ENCODE assay signal across 21 mouse cellular contexts in the genomic region with DNA sequence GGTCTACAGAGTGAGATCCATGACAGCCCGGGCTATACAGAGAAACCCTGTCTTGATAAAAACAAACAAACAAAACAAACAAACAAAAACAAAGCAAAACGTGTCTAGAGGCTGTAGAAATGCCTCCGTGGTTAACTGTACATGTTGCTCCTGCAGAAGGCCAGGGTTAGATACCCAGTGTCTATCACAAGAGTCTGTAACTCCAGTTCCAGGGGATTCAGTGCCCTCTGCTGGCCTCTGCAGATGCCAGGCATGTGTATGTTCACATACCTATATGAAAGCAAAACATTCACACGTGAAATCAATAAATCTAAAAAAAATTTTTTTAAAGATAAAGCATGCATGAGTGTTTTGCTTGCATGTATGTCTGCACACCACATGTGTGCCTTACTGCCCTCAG. TPM values are rescaled to one million over a fixed set of nuclear protein-coding genes. Genes with fewer than 3 reads are reported as not detected.
"Had no signal": no experiment of that assay in that cellular context is flagged by ENCODE, and none has a peak within 500 bp of the region (broad histone marks: within the 10 kb centered on the region; RNA-seq: fewer than 3 reads in every experiment).

No protein-coding gene starts in this region.

- H3K27ac ChIP-seq: left cerebral cortex, adult 2 months; limb, embryonic 15.5 days; liver, embryonic 15.5 days; lung, embryonic 15.5 days; midbrain, embryonic 12.5 days; neural tube, embryonic 15.5 days had no signal

- H3K4me2 ChIP-seq: limb, embryonic 15.5 days; liver, embryonic 15.5 days; lung, embryonic 15.5 days; midbrain, embryonic 12.5 days; neural tube, embryonic 15.5 days had no signal

- H3K27me3 ChIP-seq: limb, embryonic 15.5 days; lung, embryonic 15.5 days; neural tube, embryonic 15.5 days had no signal

- DNase-seq: kidney, adult 8-10 months; kidney, postnatal 36 days; right cerebral cortex, adult 18-20 months; right cerebral cortex, postnatal 25 days; thymus, postnatal 4 days had no signal

- H3K4me1 ChIP-seq: liver, embryonic 15.5 days; lung, embryonic 15.5 days; midbrain, embryonic 12.5 days; neural tube, embryonic 15.5 days had no signal

- H3K36me3 ChIP-seq: limb, embryonic 15.5 days; liver, embryonic 15.5 days; lung, embryonic 15.5 days; midbrain, embryonic 12.5 days; neural tube, embryonic 15.5 days had no signal

- H3K4me3 ChIP-seq: left cerebral cortex, adult 2 months; limb, embryonic 15.5 days; liver, embryonic 15.5 days; lung, embryonic 15.5 days; midbrain, embryonic 12.5 days; myocyte; neural tube, embryonic 15.5 days had no signal

- H3K9ac ChIP-seq: limb, embryonic 15.5 days; liver, embryonic 15.5 days; lung, embryonic 15.5 days; midbrain, embryonic 12.5 days; neural tube, embryonic 15.5 days had no signal

- H3K9me3 ChIP-seq: limb, embryonic 15.5 days; liver, embryonic 15.5 days; lung, embryonic 15.5 days; midbrain, embryonic 12.5 days; neural tube, embryonic 15.5 days had no signal

RNA-seq across cellular contexts. Expression of gene Olfr155, which starts 11.9 kb away (rescaled TPM):
- total RNA-seq: layer of hippocampus, adult 8-10 months; layer of hippocampus, postnatal 14 days; left cerebral cortex, adult 2 months; left cerebral cortex, postnatal 14 days; megakaryocyte-erythroid progenitor cell, adult 5-6 weeks had no signal
- polyA plus RNA-seq: kidney, embryonic 16.5 days; limb, embryonic 11.5 days; limb, embryonic 15.5 days; liver, embryonic 15.5 days; lung, embryonic 15.5 days; midbrain, embryonic 12.5 days; myocyte; neural tube, embryonic 11.5 days; neural tube, embryonic 15.5 days; small intestine, adult 2 months; stomach, embryonic 16.5 days had no signal

RNA-seq across cellular contexts. Expression of gene Olfr157, which starts 23.3 kb away (rescaled TPM):
- total RNA-seq: layer of hippocampus, adult 8-10 months; layer of hippocampus, postnatal 14 days; left cerebral cortex, adult 2 months; left cerebral cortex, postnatal 14 days; megakaryocyte-erythroid progenitor cell, adult 5-6 weeks had no signal
- polyA plus RNA-seq: kidney, embryonic 16.5 days; limb, embryonic 11.5 days; limb, embryonic 15.5 days; liver, embryonic 15.5 days; lung, embryonic 15.5 days; midbrain, embryonic 12.5 days; myocyte; neural tube, embryonic 11.5 days; neural tube, embryonic 15.5 days; stomach, embryonic 16.5 days had no signal

RNA-seq across cellular contexts. Expression of gene Olfr156, which starts 39.6 kb away (rescaled TPM):
- total RNA-seq: layer of hippocampus, adult 8-10 months; layer of hippocampus, postnatal 14 days; left cerebral cortex, adult 2 months; left cerebral cortex, postnatal 14 days; megakaryocyte-erythroid progenitor cell, adult 5-6 weeks had no signal
- polyA plus RNA-seq: kidney, embryonic 16.5 days; limb, embryonic 15.5 days; liver, embryonic 15.5 days; lung, embryonic 15.5 days; midbrain, embryonic 12.5 days; myocyte; neural tube, embryonic 11.5 days; neural tube, embryonic 15.5 days; small intestine, adult 2 months; stomach, embryonic 16.5 days had no signal
